9 mouse cellular contexts compared by ENCODE assay signal in genomic region chr11:70845457-70845978, GRCm38 (mm10). TPM values are rescaled to one million over a fixed set of nuclear protein-coding genes. Genes with fewer than 3 reads are reported as not detected.
A peak's percentile ranks its signal among the peaks of the same experiment; 100 is the strongest.
DNase-seq lines count a peak whose midpoint lies in the region; ATAC-seq and TF ChIP-seq lines count a peak whose summit lies in the region.
"Had no signal": no experiment of that assay in that cellular context is flagged by ENCODE, and none has a peak within 500 bp of the region (broad histone marks: within the 10 kb centered on the region; RNA-seq: fewer than 3 reads in every experiment).

No protein-coding gene starts in this region.

- no peak for TF ChIP-seq POLR2A in spleen, adult 2 months (IDR thresholded peaks at IDR 0.05; ENCODE audit: low read depth, low read length)
- no peak for TF ChIP-seq POLR2A in limb, embryonic 14.5 days (IDR thresholded peaks at IDR 0.05; ENCODE audit: borderline replicate concordance, extremely low read depth, insufficient read depth, insufficient read length)

- peak overlapping the region; percentile 83 for H3K4me3 ChIP-seq in spleen, adult 2 months (ENCODE audit: extremely low read depth, insufficient read depth, insufficient read length)
- peak overlapping the region; percentile 93 for H3K4me3 ChIP-seq in limb, embryonic 14.5 days (replicated peaks; ENCODE audit: low read length)
- peak overlapping the region; percentile 78 for H3K4me3 ChIP-seq in stomach, embryonic 16.5 days (replicated peaks; ENCODE audit: low read length)

- peak overlapping the region; percentile 88 for H3K4me2 ChIP-seq in limb, embryonic 14.5 days (replicated peaks; ENCODE audit: low read depth, low read length, severe bottlenecking)
- H3K4me2 ChIP-seq in stomach, embryonic 16.5 days (ENCODE audit: low read depth, low read length): peak overlapping the region; percentile 66

- H3K4me1 ChIP-seq in spleen, adult 2 months (ENCODE audit: control insufficient read depth, insufficient read depth, insufficient read length): peaks cover 4% of the 10 kb centered on the region; the same call in 1 of the 2 replicates
- peaks cover 20% of the 10 kb centered on the region for H3K4me1 ChIP-seq in limb, embryonic 14.5 days (ENCODE audit: control insufficient read depth, insufficient read depth, low read length)
- peaks cover 17% of the 10 kb centered on the region; the same call in 1 of the 2 replicates for H3K4me1 ChIP-seq in stomach, embryonic 16.5 days (ENCODE audit: control insufficient read depth, insufficient read depth, low read length)

- WGBS in spleen, adult 2 months: 11% methylated on average over 19 of the region's 19 CpGs
- WGBS in limb, embryonic 14.5 days: 3% methylated on average over 19 of the region's 19 CpGs
- 3% methylated on average over 19 of the region's 19 CpGs for WGBS in stomach, embryonic 16.5 days

- ATAC-seq in erythroid progenitor cell, adult 5-6 weeks (replicated peaks; ENCODE audit: low FRiP score, poor library complexity, severe bottlenecking): 0 out of 2 replicates have a peak, but pooled peaks have one; percentile 8
- ATAC-seq in limb, embryonic 14.5 days (ENCODE audit: low FRiP score, low read depth): no peak
- ATAC-seq in stomach, embryonic 16.5 days (ENCODE audit: insufficient read depth, low FRiP score): no peak

- no peaks in the 10 kb centered on the region for H3K36me3 ChIP-seq in spleen, adult 2 months (ENCODE audit: control insufficient read depth, insufficient read depth, low read length)
- no peaks in the 10 kb centered on the region for H3K36me3 ChIP-seq in limb, embryonic 14.5 days (ENCODE audit: control insufficient read depth, insufficient read depth, low read length)
- H3K36me3 ChIP-seq in stomach, embryonic 16.5 days (ENCODE audit: control insufficient read depth, insufficient read depth, low read length): no peaks in the 10 kb centered on the region

- H3K27ac ChIP-seq in spleen, adult 2 months (ENCODE audit: insufficient read depth, low read length): peak overlapping the region; percentile 49; the same call in 1 of the 2 replicates
- no peak overlapping the region for H3K27ac ChIP-seq in limb, embryonic 14.5 days (replicated peaks; ENCODE audit: low read depth, low read length)
- 0 out of 2 replicates have a peak overlapping the region, but pooled peaks have one; percentile 64 for H3K27ac ChIP-seq in stomach, embryonic 16.5 days (ENCODE audit: low read length)

- no peaks in the 10 kb centered on the region for H3K27me3 ChIP-seq in spleen, adult 2 months (ENCODE audit: control insufficient read depth, insufficient read depth, low read length)
- no peaks in the 10 kb centered on the region for H3K27me3 ChIP-seq in limb, embryonic 14.5 days (ENCODE audit: control insufficient read depth, insufficient read depth, low read length)
- H3K27me3 ChIP-seq in stomach, embryonic 16.5 days (ENCODE audit: control insufficient read depth, insufficient read depth, low read length): no peaks in the 10 kb centered on the region

- H3K9me3 ChIP-seq in limb, embryonic 14.5 days (ENCODE audit: control insufficient read depth, low read length): no peaks in the 10 kb centered on the region
- no peaks in the 10 kb centered on the region for H3K9me3 ChIP-seq in stomach, embryonic 16.5 days (replicated peaks; ENCODE audit: control insufficient read depth, low read length)

- peak overlapping the region; percentile 94 for H3K9ac ChIP-seq in limb, embryonic 14.5 days (ENCODE audit: low read depth, low read length, severe bottlenecking)
- peak overlapping the region; percentile 95 for H3K9ac ChIP-seq in stomach, embryonic 16.5 days (ENCODE audit: low read length)

- TF ChIP-seq CTCF in spleen, adult 2 months (IDR thresholded peaks at IDR 0.05; ENCODE audit: extremely low read depth, insufficient read depth, insufficient read length, insufficient replicate concordance): no peak

- DNase-seq in spleen, adult 2 months (ENCODE audit: low read depth in 1 of 2, low spot score in 2 of 2): no peak
- DNase-seq in spleen, postnatal 14 days (ENCODE audit: low spot score in 2 of 2): no peak
- no peak for DNase-seq in limb, embryonic 14.5 days (ENCODE audit: low spot score)
- DNase-seq in cerebellum, adult 8-10 months: no peak
- DNase-seq in left cerebral cortex, adult 11 months (ENCODE audit: low spot score): no peak
- DNase-seq in ovary, postnatal 14 days (ENCODE audit: low spot score): no peak

RNA-seq across cellular contexts. Expression of gene Rabep1, which starts 0.9 kb away (rescaled TPM):
- 2.3 TPM in 2 replicates for polyA plus RNA-seq in spleen, adult 2 months (2012; rRNA removed)
- 6.5 and 8.0 TPM in 2 replicates for total RNA-seq in erythroid progenitor cell, adult 5-6 weeks (2015; ENCODE audit: low replicate concordance)
- total RNA-seq in erythroid progenitor cell, adult 5-6 weeks (2017; ENCODE audit: low replicate concordance): 20.9 and 23.0 TPM in 2 replicates
- polyA plus RNA-seq in limb, embryonic 14.5 days (2012; rRNA removed): 8.3 and 11.0 TPM in 2 replicates
- polyA plus RNA-seq in limb, embryonic 14.5 days (2014; fragmentation: Nextera tagmentation; extraction: Ambion mirVana): 29.5 and 33.3 TPM in 2 replicates
- 22.2 and 27.5 TPM in 2 replicates for polyA plus RNA-seq in stomach, embryonic 16.5 days (2015; fragmentation: Nextera tagmentation; extraction: Ambion mirVana)

RNA-seq across cellular contexts. Expression of gene Scimp, which starts 33.1 kb away (rescaled TPM):
- 6.8 and 7.6 TPM in 2 replicates for polyA plus RNA-seq in spleen, adult 2 months (2012; rRNA removed)
- total RNA-seq in erythroid progenitor cell, adult 5-6 weeks (2015; ENCODE audit: low replicate concordance): not detected in 2 replicates
- total RNA-seq in erythroid progenitor cell, adult 5-6 weeks (2017; ENCODE audit: low replicate concordance): not detected in 2 replicates
- polyA plus RNA-seq in limb, embryonic 14.5 days (2012; rRNA removed): 0.05 and 0.13 TPM in 2 replicates
- polyA plus RNA-seq in limb, embryonic 14.5 days (2014; fragmentation: Nextera tagmentation; extraction: Ambion mirVana): 0.40 and 0.62 TPM in 2 replicates
- 0.66 TPM in 1 of 2 replicates, not detected in the other for polyA plus RNA-seq in stomach, embryonic 16.5 days (2015; fragmentation: Nextera tagmentation; extraction: Ambion mirVana)
- total RNA-seq: common myeloid progenitor, adult 5-6 weeks had no signal
